Mouse (Mus musculus) intestine, embryonic 15.5 days (tissue): ENCODE measurements around the gene 1700011L22Rik. TPM values are rescaled to one million over a fixed set of nuclear protein-coding genes. Genes with fewer than 3 reads are reported as not detected.

Experiments
- ATAC-seq: fragments of 200-750 bp; cut with Nextera tagmentation; 2 replicates; pipeline ENCODE4 v1.8.0; 2017; ENCODE audit warnings: moderate TSS enrichment, moderate library complexity
- H3K27ac ChIP-seq: fragments of 300-500 bp; sonication (generic); 2 replicates; pipeline ENCODE4 v1.5.1; 2015; ENCODE audit warnings: mild to moderate bottlenecking, inconsistent platforms
- H3K27me3 ChIP-seq: fragments of 300-500 bp; sonication (generic); replicated peaks from 2 replicates; pipeline ENCODE4 v1.6.1; 2015; ENCODE audit warnings: inconsistent platforms
- H3K36me3 ChIP-seq: fragments of 300-500 bp; sonication (generic); 2 replicates; pipeline ENCODE4 v1.6.1; 2015; ENCODE audit warnings: inconsistent platforms
- H3K4me1 ChIP-seq: fragments of 300-500 bp; sonication (generic); replicated peaks from 2 replicates; pipeline ENCODE4 v1.6.1; 2015; ENCODE audit warnings: inconsistent platforms
- H3K4me2 ChIP-seq: fragments of 300-500 bp; sonication (generic); replicated peaks from 2 replicates; pipeline ENCODE4 v1.6.1; 2015; ENCODE audit warnings: mild to moderate bottlenecking, inconsistent platforms
- H3K4me3 ChIP-seq: fragments of 300-500 bp; sonication (generic); replicated peaks from 2 replicates; pipeline ENCODE4 v1.5.1; 2015; ENCODE audit warnings: inconsistent platforms
- H3K9ac ChIP-seq: fragments of 300-500 bp; sonication (generic); 2 replicates; pipeline ENCODE4 v1.6.1; 2015; ENCODE audit warnings: inconsistent platforms
- H3K9me3 ChIP-seq: fragments of 300-500 bp; sonication (generic); 2 replicates; pipeline ENCODE4 v1.6.1; 2016; ENCODE audit warnings: inconsistent platforms
- WGBS: fragments of 180-500 bp; shearing (Covaris S2); methylation state at CpG from one replicate; pipeline ENCODE4 v1.1.7; 2015; 5-methylcytosine and 5-hydroxymethylcytosine counted together
- polyA plus RNA-seq: library from polyadenylated mRNA; unstranded; fragments of >200 nt; fragmentation: Nextera tagmentation; extraction: Ambion mirVana; gene quantifications from 2 replicates; pipeline ENCODE4 v1.2.1, GENCODE M21; 2015

1700011L22Rik gene
- polyA plus RNA-seq, 1 experiment from 2014 or later: not detected

GRCm38 (mm10) chr8:79201446-79202147 is 46.8 kb downstream of the 1700011L22Rik start:
- Histone ChIP-seq H3K9ac (no peak overlapping the region), H3K4me3 (no peak overlapping the region), H3K4me1 (no peaks in the 10 kb centered on the region), H3K36me3 (no peaks in the 10 kb centered on the region), H3K27me3 (no peaks in the 10 kb centered on the region), H3K4me2 (no peak overlapping the region), H3K9me3 (no peaks in the 10 kb centered on the region), H3K27ac (no peak overlapping the region)
- 56% methylated on average over 11 of the region's 11 CpGs for WGBS
- no peak for ATAC-seq

GRCm38 (mm10) chr8:79198675-79199074 is 49.7 kb downstream of the 1700011L22Rik start:
- no peak overlapping the region for H3K9ac ChIP-seq
- WGBS: 68% methylated on average over 3 of the region's 3 CpGs

GRCm38 (mm10) chr8:79196481-79196880 is 51.9 kb downstream of the 1700011L22Rik start:
- no peak for ATAC-seq
- Histone ChIP-seq H3K4me3 (no peak overlapping the region), H3K27ac (no peak overlapping the region), H3K4me2 (no peak overlapping the region), H3K27me3 (no peaks in the 10 kb centered on the region), H3K9ac (no peak overlapping the region), H3K36me3 (no peaks in the 10 kb centered on the region), H3K9me3 (no peaks in the 10 kb centered on the region), H3K4me1 (peaks cover 3% of the 10 kb centered on the region; the same call in 1 of the 2 replicates)
- 85% methylated on average over 4 of the region's 4 CpGs for WGBS

More at GRCm38 (mm10) chr8:79198675-79199074, 49.7 kb downstream of the 1700011L22Rik start:
- H3K27ac ChIP-seq: no peak overlapping the region
- no peaks in the 10 kb centered on the region for H3K4me1 ChIP-seq
- H3K4me2 ChIP-seq: no peak overlapping the region
- H3K36me3 ChIP-seq: no peaks in the 10 kb centered on the region
- ATAC-seq: no peak
- H3K9me3 ChIP-seq: no peaks in the 10 kb centered on the region
- no peaks in the 10 kb centered on the region for H3K27me3 ChIP-seq
- H3K4me3 ChIP-seq: no peak overlapping the region

DNA sequence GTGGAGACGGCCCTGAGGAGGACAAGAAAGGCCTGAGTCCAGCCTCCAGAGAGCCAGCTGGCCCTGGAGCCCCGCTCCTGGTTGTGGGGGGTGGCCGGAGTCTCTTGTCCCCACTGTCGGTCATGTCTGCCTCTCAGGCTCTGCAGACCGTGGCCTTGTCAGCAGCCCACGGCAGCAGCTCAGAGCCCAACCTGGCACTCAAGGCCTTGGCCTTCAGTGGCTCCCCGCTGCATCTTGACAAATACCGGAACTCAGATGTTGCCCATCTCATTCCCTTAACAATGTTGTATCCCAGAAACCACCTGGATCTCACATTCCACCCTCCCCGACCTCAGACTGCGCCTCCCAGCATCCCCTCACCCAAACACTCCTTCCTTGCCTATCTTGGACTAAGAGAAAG is 58.3 kb downstream of the 1700011L22Rik start:
- Histone ChIP-seq H3K9ac (no peak overlapping the region), H3K36me3 (peaks cover 29% of the 10 kb centered on the region), H3K27ac (no peak overlapping the region), H3K9me3 (no peaks in the 10 kb centered on the region), H3K4me3 (no peak overlapping the region), H3K4me1 (peaks cover 3% of the 10 kb centered on the region; the same call in 1 of the 2 replicates), H3K4me2 (no peak overlapping the region), H3K27me3 (no peaks in the 10 kb centered on the region)
- no peak for ATAC-seq
- 93% methylated on average over 10 of the region's 10 CpGs for WGBS

DNA sequence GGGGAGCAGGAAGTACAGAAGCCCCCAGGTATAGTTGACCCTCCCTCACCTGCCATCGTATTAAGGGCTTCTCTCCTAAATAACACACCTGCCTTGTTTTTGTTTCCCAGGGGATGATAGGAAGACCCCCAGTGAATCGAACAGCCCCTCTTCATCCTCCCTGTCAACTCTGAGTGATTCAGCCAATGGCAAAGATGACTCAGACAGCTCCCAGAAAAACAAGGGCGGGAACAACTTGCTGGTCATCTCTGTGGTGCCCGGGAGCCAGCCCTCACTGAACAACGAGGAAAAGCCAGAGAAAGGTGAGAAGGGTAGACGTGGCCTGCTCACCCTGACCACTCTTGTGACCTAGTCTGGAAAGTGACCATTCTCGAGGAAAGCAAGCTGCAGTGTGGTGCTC is 62.9 kb downstream of the 1700011L22Rik start:
- Histone ChIP-seq H3K36me3 (peaks cover 41% of the 10 kb centered on the region), H3K4me1 (no peaks in the 10 kb centered on the region), H3K27me3 (no peaks in the 10 kb centered on the region), H3K27ac (no peak overlapping the region), H3K4me2 (no peak overlapping the region), H3K9me3 (no peaks in the 10 kb centered on the region), H3K4me3 (no peak overlapping the region), H3K9ac (no peak overlapping the region)
- WGBS: 88% methylated on average over 7 of the region's 7 CpGs
- ATAC-seq: no peak

GRCm38 (mm10) chr8:79179678-79180077 is 68.7 kb downstream of the 1700011L22Rik start:
- H3K4me2 ChIP-seq: no peak overlapping the region
- 0 out of 2 replicates have a peak, but pooled peaks cover 4% of the 10 kb centered on the region for H3K4me1 ChIP-seq
- H3K9me3 ChIP-seq: no peaks in the 10 kb centered on the region
- ATAC-seq: no peak
- no peak overlapping the region for H3K27ac ChIP-seq
- 84% methylated on average over 6 of the region's 6 CpGs for WGBS
- no peaks in the 10 kb centered on the region for H3K27me3 ChIP-seq
- peaks cover 17% of the 10 kb centered on the region for H3K36me3 ChIP-seq
- no peak overlapping the region for H3K4me3 ChIP-seq
- no peak overlapping the region for H3K9ac ChIP-seq

DNA sequence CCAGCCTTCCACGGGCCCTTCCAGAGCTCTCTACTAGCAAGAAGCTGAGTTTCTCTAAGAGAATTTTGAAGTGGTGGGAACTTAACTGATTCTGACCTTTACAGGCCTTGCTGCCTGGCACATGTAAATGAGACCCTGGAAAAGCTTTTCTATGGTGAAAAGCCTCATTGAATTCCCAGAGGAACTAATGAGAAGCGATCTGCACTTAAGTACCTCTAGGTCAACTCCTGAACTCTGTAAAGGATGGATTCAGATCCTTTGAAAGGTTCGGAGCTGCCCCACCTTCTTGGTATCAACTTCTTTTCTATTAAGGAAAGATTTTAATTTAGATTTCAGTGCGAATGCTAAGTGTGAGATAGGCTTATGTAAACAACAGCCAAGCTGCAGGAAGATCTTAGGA is 72.4 kb downstream of the 1700011L22Rik start:
- H3K4me3 ChIP-seq: no peak overlapping the region
- WGBS: 59% methylated on average over 4 of the region's 4 CpGs
- no peaks in the 10 kb centered on the region for H3K27me3 ChIP-seq
- H3K9me3 ChIP-seq: no peaks in the 10 kb centered on the region
- H3K36me3 ChIP-seq: peaks cover 4% of the 10 kb centered on the region; the same call in 1 of the 2 replicates
- ATAC-seq: no peak
- peaks cover 6% of the 10 kb centered on the region; the same call in 1 of the 2 replicates for H3K4me1 ChIP-seq
- no peak overlapping the region for H3K4me2 ChIP-seq
- no peak overlapping the region for H3K9ac ChIP-seq
- no peak overlapping the region for H3K27ac ChIP-seq

DNA sequence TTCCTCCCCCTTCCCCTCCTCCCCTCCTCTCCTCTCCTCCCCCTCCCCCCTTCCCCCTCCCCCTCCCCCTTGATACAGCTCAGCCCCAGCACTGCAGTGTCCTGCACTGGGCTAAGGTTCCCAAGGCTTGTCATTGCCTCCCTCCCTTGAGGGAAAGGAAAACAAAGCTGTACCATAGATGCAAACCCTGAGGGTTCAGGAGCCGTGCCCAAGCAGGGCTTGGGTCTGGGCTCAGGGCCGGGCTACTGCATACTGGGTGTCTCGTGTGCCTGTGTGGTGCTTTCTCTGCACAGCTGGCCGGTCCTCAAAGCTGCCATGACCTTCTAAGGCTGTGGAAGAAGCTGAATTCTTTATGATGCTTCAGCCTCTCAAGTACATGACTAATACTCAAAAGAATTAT is 74.8 kb downstream of the 1700011L22Rik start:
- H3K9me3 ChIP-seq: no peaks in the 10 kb centered on the region
- WGBS: 65% methylated on average over 4 of the region's 4 CpGs
- H3K4me3 ChIP-seq: no peak overlapping the region
- H3K36me3 ChIP-seq: no peaks in the 10 kb centered on the region
- H3K27ac ChIP-seq: no peak overlapping the region
- no peaks in the 10 kb centered on the region for H3K27me3 ChIP-seq
- ATAC-seq: no peak
- no peak overlapping the region for H3K4me2 ChIP-seq
- peaks cover 6% of the 10 kb centered on the region; the same call in 1 of the 2 replicates for H3K4me1 ChIP-seq
- no peak overlapping the region for H3K9ac ChIP-seq

GRCm38 (mm10) chr8:79165276-79165675 is 83.1 kb downstream of the 1700011L22Rik start:
- ATAC-seq: no peak
- Histone ChIP-seq H3K4me2 (no peak overlapping the region), H3K36me3 (no peaks in the 10 kb centered on the region), H3K4me1 (peaks cover 13% of the 10 kb centered on the region), H3K9me3 (no peaks in the 10 kb centered on the region), H3K27ac (no peak overlapping the region), H3K4me3 (no peak overlapping the region), H3K9ac (no peak overlapping the region), H3K27me3 (no peaks in the 10 kb centered on the region)
- 77% methylated on average over 3 of the region's 3 CpGs for WGBS

DNA sequence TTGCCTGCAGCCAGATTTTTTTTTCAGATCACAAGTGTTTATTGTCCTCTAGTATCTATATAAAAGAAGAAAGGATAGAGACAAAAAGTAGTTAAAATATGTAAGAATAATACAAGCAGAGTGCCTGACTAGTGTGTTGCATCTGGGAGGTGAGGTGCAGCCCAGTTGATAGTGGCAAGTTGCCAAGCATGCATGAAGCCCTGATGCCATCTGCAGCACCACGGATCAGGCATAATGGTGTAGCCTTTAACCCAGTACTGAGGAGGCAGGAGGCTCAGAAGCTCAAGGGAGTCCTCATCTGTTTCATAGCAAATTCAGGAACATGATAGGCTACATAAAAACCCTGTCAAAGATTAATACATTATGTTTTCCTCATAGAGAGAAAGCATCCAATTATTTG is 84.0 kb downstream of the 1700011L22Rik start:
- Histone ChIP-seq H3K4me1 (peaks cover 16% of the 10 kb centered on the region), H3K27ac (no peak overlapping the region), H3K9me3 (no peaks in the 10 kb centered on the region), H3K36me3 (no peaks in the 10 kb centered on the region), H3K9ac (no peak overlapping the region), H3K4me2 (no peak overlapping the region), H3K27me3 (no peaks in the 10 kb centered on the region), H3K4me3 (no peak overlapping the region)
- 59% methylated on average over 1 of the region's 1 CpGs for WGBS
- no peak for ATAC-seq

GRCm38 (mm10) chr8:79162533-79163308 is 85.6 kb downstream of the 1700011L22Rik start:
- peak; percentile 85 for ATAC-seq
- peaks cover 16% of the 10 kb centered on the region for H3K4me1 ChIP-seq
- H3K9me3 ChIP-seq: no peaks in the 10 kb centered on the region
- WGBS: 30% methylated on average over 10 of the region's 10 CpGs
- H3K27ac ChIP-seq: peak overlapping the region; percentile 73
- H3K27me3 ChIP-seq: no peaks in the 10 kb centered on the region
- no peaks in the 10 kb centered on the region for H3K36me3 ChIP-seq
- 0 out of 2 replicates have a peak overlapping the region, but pooled peaks have one; percentile 24 for H3K4me2 ChIP-seq
- no peak overlapping the region for H3K4me3 ChIP-seq
- no peak overlapping the region for H3K9ac ChIP-seq

- 84% methylated on average over 4 of the region's 4 CpGs for WGBS
- Histone ChIP-seq H3K9ac (no peak overlapping the region), H3K4me1 (peaks cover 16% of the 10 kb centered on the region), H3K27me3 (no peaks in the 10 kb centered on the region), H3K9me3 (no peaks in the 10 kb centered on the region), H3K36me3 (0 out of 2 replicates have a peak, but pooled peaks cover 2% of the 10 kb centered on the region), H3K4me2 (no peak overlapping the region), H3K27ac (no peak overlapping the region), H3K4me3 (no peak overlapping the region)
- ATAC-seq: no peak
Measured at GRCm38 (mm10) chr8:79161172-79161778, 87.1 kb downstream of the 1700011L22Rik start.
